Mouse (Mus musculus): ENCODE results near the gene Fbxo10. TPM values are rescaled to one million over a fixed set of nuclear protein-coding genes. Genes with fewer than 3 reads are reported as not detected.
"Not testable (repeated sequence)": the region's sequence is repeated elsewhere in the genome, so short reads cannot be mapped to it uniquely, and the experiment has no call there.

Fbxo10 gene
- polyA plus RNA-seq, 1 experiment from 2014 or later: 13.9 TPM

GRCm38 (mm10) chr4:44992330-44992729, 92.1 kb downstream of the Fbxo10 start:
- WGBS: 80% methylated on average over 11 of the region's 11 CpGs

GRCm38 (mm10) chr4:44990560-44990959, 93.8 kb downstream of the Fbxo10 start:
- 92% methylated on average over 5 of the region's 5 CpGs for WGBS
- Histone ChIP-seq H3K9ac (no peak overlapping the region), H3K36me3 (peaks cover 49% of the 10 kb centered on the region)

More at GRCm38 (mm10) chr4:44992330-44992729, 92.1 kb downstream of the Fbxo10 start:
- H3K4me2 ChIP-seq; H3K27me3 ChIP-seq; ATAC-seq (ENCODE audit: borderline replicate concordance, extremely low read depth, low FRiP score, low TSS enrichment); H3K9me3 ChIP-seq; H3K4me1 ChIP-seq; H3K27ac ChIP-seq; H3K4me3 ChIP-seq; H3K9ac ChIP-seq: not testable (repeated sequence)
- H3K36me3 ChIP-seq: peaks cover 49% of the 10 kb centered on the region

More at GRCm38 (mm10) chr4:44990560-44990959, 93.8 kb downstream of the Fbxo10 start:
- no peak overlapping the region for H3K27ac ChIP-seq
- H3K27me3 ChIP-seq: no peaks in the 10 kb centered on the region
- H3K4me1 ChIP-seq: no peaks in the 10 kb centered on the region
- H3K4me3 ChIP-seq: no peak overlapping the region
- no peaks in the 10 kb centered on the region for H3K9me3 ChIP-seq
- no peak overlapping the region for H3K4me2 ChIP-seq
- no peak for ATAC-seq (ENCODE audit: borderline replicate concordance, extremely low read depth, low FRiP score, low TSS enrichment)

Other genes starting within 250 kb of the Fbxo10 start
- gene Grhpr, start 103.2 kb downstream of the Fbxo10 start, polyA plus RNA-seq (2015; fragmentation: Nextera tagmentation; extraction: Ambion mirVana): 56.9 and 60.1 TPM in 2 replicates
- 19.4 TPM in 2 replicates for gene Zbtb5, start 72.2 kb downstream of the Fbxo10 start, polyA plus RNA-seq (2015; fragmentation: Nextera tagmentation; extraction: Ambion mirVana)
- gene Polr1e, start 66.0 kb downstream of the Fbxo10 start, polyA plus RNA-seq (2015; fragmentation: Nextera tagmentation; extraction: Ambion mirVana): 36.1 and 42.7 TPM in 2 replicates
- gene Tomm5, start 23.5 kb upstream of the Fbxo10 start, polyA plus RNA-seq (2015; fragmentation: Nextera tagmentation; extraction: Ambion mirVana): 183 and 189 TPM in 2 replicates
- 0.38 and 0.75 TPM in 2 replicates for gene Frmpd1, start 100.3 kb upstream of the Fbxo10 start, polyA plus RNA-seq (2015; fragmentation: Nextera tagmentation; extraction: Ambion mirVana)
- gene Trmt10b, start 212.5 kb upstream of the Fbxo10 start, polyA plus RNA-seq (2015; fragmentation: Nextera tagmentation; extraction: Ambion mirVana): 17.0 and 17.6 TPM in 2 replicates

Measured in lung, embryonic 15.5 days (tissue).